Mouse (Mus musculus): Measurements from ENCODE around the gene Rin3. TPM values are rescaled to one million over a fixed set of nuclear protein-coding genes. Genes with fewer than 3 reads are reported as not detected.

The Rin3 gene
- polyA plus RNA-seq, 1 experiment: 11.0 TPM

GRCm38 (mm10) chr12:102252525-102252924 is 30.3 kb upstream of the Rin3 start:
- H3K4me1 ChIP-seq (ENCODE audit: control insufficient read depth, insufficient read depth, low read length): peaks cover 7% of the 10 kb centered on the region; the same call in 1 of the 2 replicates
- TF ChIP-seq POLR2A (IDR thresholded peaks at IDR 0.05; ENCODE audit: low read depth, low read length): no peak
- no peak for TF ChIP-seq CTCF (IDR thresholded peaks at IDR 0.05; ENCODE audit: borderline replicate concordance, insufficient read depth, low read length)
- no peak overlapping the region for H3K4me3 ChIP-seq (ENCODE audit: insufficient read depth, low read length)
- no peak overlapping the region for H3K27ac ChIP-seq (ENCODE audit: insufficient read depth, low read length)

DNA sequence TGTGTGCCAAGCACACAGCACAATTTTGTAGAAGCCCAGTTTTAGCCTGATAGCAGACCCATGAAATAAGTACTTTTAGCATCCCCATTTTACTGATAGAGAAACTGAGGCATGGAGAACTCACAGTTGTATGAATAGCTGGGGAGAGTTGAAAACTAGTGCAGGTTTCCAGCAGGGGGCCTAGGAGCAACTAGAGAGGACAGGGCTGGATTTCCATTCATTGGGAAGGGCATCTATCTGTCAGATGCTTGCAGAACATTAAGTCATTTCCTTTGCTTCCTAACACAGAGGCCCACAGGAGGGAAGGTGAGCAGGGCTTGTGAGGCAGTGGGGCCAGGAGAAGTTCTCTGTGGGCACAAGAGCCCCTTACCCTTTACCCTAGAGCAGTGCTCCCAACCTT is 27.8 kb upstream of the Rin3 start:
- TF ChIP-seq POLR2A (IDR thresholded peaks at IDR 0.05; ENCODE audit: low read depth, low read length): no peak
- no peak for TF ChIP-seq CTCF (IDR thresholded peaks at IDR 0.05; ENCODE audit: borderline replicate concordance, insufficient read depth, low read length)
- H3K27ac ChIP-seq (ENCODE audit: insufficient read depth, low read length): no peak overlapping the region
- no peak overlapping the region for H3K4me3 ChIP-seq (ENCODE audit: insufficient read depth, low read length)
- peaks cover 7% of the 10 kb centered on the region; the same call in 1 of the 2 replicates for H3K4me1 ChIP-seq (ENCODE audit: control insufficient read depth, insufficient read depth, low read length)

DNA sequence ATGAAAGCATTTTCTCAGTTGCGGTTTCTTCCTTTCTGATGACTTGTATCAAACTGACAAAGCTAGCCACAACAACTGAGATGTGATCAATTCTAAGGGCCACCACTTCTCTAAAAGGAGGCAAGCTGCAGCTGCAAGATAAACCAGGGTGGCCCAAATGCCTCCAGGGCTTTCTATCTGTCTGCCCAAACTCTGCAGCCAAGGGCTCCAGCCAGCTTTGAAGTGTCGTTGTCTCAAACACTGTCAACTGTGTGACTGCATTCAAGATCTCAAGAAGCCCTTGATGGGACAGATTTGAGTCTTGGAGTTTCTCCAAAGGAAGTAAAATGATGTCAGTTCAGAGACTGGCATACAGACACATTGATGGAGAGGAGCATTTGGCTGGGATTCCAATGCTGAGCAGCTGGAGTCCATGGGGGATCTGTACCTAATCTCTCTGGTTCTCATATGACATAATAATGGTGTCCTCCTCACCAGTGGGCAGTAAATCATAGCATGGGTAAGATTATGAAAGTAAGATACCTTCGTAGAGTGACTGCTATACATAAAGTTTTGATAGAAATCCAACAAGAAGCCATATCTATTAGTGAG is 24.2 kb upstream of the Rin3 start:
- no peak for TF ChIP-seq POLR2A (IDR thresholded peaks at IDR 0.05; ENCODE audit: low read depth, low read length)
- TF ChIP-seq CTCF (IDR thresholded peaks at IDR 0.05; ENCODE audit: borderline replicate concordance, insufficient read depth, low read length): no peak
- Histone ChIP-seq H3K4me1 (ENCODE audit: control insufficient read depth, insufficient read depth, low read length) (peaks cover 12% of the 10 kb centered on the region; the same call in 1 of the 2 replicates), H3K27ac (ENCODE audit: insufficient read depth, low read length) (no peak overlapping the region), H3K4me3 (ENCODE audit: insufficient read depth, low read length) (no peak overlapping the region)

DNA sequence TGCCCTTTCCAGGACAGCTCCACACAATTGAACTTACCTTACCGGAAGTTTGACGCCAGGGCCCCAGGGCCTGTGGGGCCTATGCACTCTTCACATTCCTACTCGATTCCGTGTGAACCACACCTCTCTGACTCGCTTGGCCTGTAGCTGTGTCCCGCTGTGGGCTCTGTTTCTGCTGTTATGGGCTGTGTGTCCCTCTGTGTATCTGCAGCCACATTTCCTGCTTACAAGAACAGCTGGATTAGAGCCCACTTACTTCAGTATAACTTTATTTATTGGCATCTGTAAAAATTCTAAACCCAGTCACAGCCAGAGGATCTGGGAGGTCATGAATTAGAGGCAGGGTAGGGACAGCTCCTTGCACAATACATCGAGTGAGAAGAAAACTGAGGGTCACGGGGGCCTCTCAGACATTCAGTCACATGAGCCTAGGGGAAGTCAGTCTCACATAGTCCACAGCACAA is 20.9 kb upstream of the Rin3 start:
- peaks cover 12% of the 10 kb centered on the region; the same call in 1 of the 2 replicates for H3K4me1 ChIP-seq (ENCODE audit: control insufficient read depth, insufficient read depth, low read length)
- no peak overlapping the region for H3K4me3 ChIP-seq (ENCODE audit: insufficient read depth, low read length)
- 0 out of 2 replicates have a peak overlapping the region, but pooled peaks have one; percentile 9 for H3K27ac ChIP-seq (ENCODE audit: insufficient read depth, low read length)
- no peak for TF ChIP-seq POLR2A (IDR thresholded peaks at IDR 0.05; ENCODE audit: low read depth, low read length)
- no peak for TF ChIP-seq CTCF (IDR thresholded peaks at IDR 0.05; ENCODE audit: borderline replicate concordance, insufficient read depth, low read length)

GRCm38 (mm10) chr12:102262809-102263208 is 20.0 kb upstream of the Rin3 start:
- Histone ChIP-seq H3K4me1 (ENCODE audit: control insufficient read depth, insufficient read depth, low read length) (peaks cover 12% of the 10 kb centered on the region; the same call in 1 of the 2 replicates), H3K4me3 (ENCODE audit: insufficient read depth, low read length) (no peak overlapping the region), H3K27ac (ENCODE audit: insufficient read depth, low read length) (no peak overlapping the region)
- TF ChIP-seq POLR2A (IDR thresholded peaks at IDR 0.05; ENCODE audit: low read depth, low read length) (no peak), CTCF (IDR thresholded peaks at IDR 0.05; ENCODE audit: borderline replicate concordance, insufficient read depth, low read length) (no peak)

DNA sequence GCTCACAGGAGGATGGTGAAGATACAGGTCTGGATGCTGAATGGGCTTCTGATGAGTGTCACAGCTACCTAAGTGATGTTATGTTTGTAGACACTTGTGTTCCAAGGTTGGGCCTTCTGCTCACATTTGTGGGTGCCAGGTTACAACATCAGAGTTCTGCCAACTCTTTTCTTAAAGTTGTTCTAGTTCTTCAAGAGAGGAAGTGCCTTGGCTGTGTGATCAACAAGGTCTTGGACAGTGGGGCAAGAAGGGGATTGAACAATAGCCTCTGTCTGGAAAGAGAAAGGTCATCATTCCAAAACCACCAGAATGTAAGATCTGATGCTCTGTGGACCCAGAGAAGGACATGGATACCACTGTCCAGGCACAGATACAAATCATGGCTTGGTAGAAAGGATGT is 19.6 kb upstream of the Rin3 start:
- Histone ChIP-seq H3K4me3 (ENCODE audit: insufficient read depth, low read length) (no peak overlapping the region), H3K27ac (ENCODE audit: insufficient read depth, low read length) (no peak overlapping the region), H3K4me1 (ENCODE audit: control insufficient read depth, insufficient read depth, low read length) (peaks cover 12% of the 10 kb centered on the region; the same call in 1 of the 2 replicates)
- TF ChIP-seq POLR2A (IDR thresholded peaks at IDR 0.05; ENCODE audit: low read depth, low read length): no peak
- no peak for TF ChIP-seq CTCF (IDR thresholded peaks at IDR 0.05; ENCODE audit: borderline replicate concordance, insufficient read depth, low read length)

DNA sequence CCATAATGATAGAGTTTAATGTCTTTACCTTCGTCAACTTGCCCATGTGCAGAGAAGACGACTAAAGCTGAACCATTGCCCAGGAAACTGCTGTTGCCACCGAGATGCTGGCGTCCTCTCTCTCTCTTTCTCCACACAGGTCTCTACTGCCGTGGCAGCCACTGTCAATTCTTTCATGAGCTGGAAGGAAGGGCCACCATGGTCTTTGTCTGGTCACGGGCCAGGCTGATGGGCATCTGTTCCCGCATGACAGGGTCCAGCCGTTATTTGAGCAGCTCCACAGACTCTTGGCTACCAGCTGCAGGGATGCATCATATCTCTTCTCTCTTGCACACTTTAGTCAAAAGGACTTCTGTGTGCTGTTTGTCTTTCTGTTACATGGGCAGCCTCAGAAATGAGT is 16.4 kb upstream of the Rin3 start:
- peaks cover 12% of the 10 kb centered on the region; the same call in 1 of the 2 replicates for H3K4me1 ChIP-seq (ENCODE audit: control insufficient read depth, insufficient read depth, low read length)
- TF ChIP-seq POLR2A (IDR thresholded peaks at IDR 0.05; ENCODE audit: low read depth, low read length) (no peak), CTCF (IDR thresholded peaks at IDR 0.05; ENCODE audit: borderline replicate concordance, insufficient read depth, low read length) (no peak)
- no peak overlapping the region for H3K4me3 ChIP-seq (ENCODE audit: insufficient read depth, low read length)
- no peak overlapping the region for H3K27ac ChIP-seq (ENCODE audit: insufficient read depth, low read length)

- Histone ChIP-seq H3K4me3 (ENCODE audit: insufficient read depth, low read length) (no peak overlapping the region), H3K27ac (ENCODE audit: insufficient read depth, low read length) (no peak overlapping the region), H3K4me1 (ENCODE audit: control insufficient read depth, insufficient read depth, low read length) (no peaks in the 10 kb centered on the region)
- no peak for TF ChIP-seq CTCF (IDR thresholded peaks at IDR 0.05; ENCODE audit: borderline replicate concordance, insufficient read depth, low read length)
- no peak for TF ChIP-seq POLR2A (IDR thresholded peaks at IDR 0.05; ENCODE audit: low read depth, low read length)
These were observed 13.7 kb upstream of the Rin3 start for GRCm38 (mm10) chr12:102269144-102269543.

DNA sequence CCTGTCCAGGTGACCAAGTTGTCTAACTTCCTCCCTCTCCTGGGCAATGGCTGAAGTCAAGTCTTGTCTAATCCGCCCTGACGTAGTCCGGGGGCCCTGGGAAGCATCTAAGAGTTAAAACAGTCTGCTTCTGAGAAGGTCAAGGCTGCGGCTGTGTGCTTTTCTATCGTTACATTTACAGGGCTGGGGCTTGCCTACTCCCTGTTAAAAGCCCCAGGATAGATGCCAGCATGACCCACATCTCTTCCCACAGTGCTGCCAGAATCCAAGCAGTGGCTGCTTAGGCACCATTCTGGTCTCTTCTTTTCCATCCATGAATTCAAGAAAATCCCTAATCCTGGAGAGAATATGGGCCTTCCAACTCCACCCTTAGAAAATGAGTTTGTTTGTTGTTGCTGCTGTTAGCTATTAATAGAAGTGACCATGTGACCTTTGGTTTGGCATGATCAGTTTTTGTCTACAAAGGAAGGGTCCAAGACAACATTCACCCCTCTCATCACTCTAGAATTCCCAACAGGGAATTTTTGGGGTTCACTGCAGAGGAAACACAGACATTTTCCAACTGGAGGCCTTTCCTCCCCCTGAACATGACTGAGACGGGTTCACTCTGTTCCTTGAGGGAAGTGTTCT is 12.0 kb upstream of the Rin3 start:
- TF ChIP-seq CTCF (IDR thresholded peaks at IDR 0.05; ENCODE audit: borderline replicate concordance, insufficient read depth, low read length) (no peak), POLR2A (IDR thresholded peaks at IDR 0.05; ENCODE audit: low read depth, low read length) (no peak)
- no peak overlapping the region for H3K4me3 ChIP-seq (ENCODE audit: insufficient read depth, low read length)
- no peak overlapping the region for H3K27ac ChIP-seq (ENCODE audit: insufficient read depth, low read length)
- no peaks in the 10 kb centered on the region for H3K4me1 ChIP-seq (ENCODE audit: control insufficient read depth, insufficient read depth, low read length)

- Histone ChIP-seq H3K27ac (ENCODE audit: insufficient read depth, low read length) (no peak overlapping the region), H3K4me1 (ENCODE audit: control insufficient read depth, insufficient read depth, low read length) (no peaks in the 10 kb centered on the region), H3K4me3 (ENCODE audit: insufficient read depth, low read length) (no peak overlapping the region)
- TF ChIP-seq POLR2A (IDR thresholded peaks at IDR 0.05; ENCODE audit: low read depth, low read length) (no peak), CTCF (IDR thresholded peaks at IDR 0.05; ENCODE audit: borderline replicate concordance, insufficient read depth, low read length) (no peak)
These were observed 11.4 kb upstream of the Rin3 start for GRCm38 (mm10) chr12:102271447-102271846.
